In genomic region chr9:40699194-40699593, GRCm38 (mm10) we compare ENCODE assay signal across 28 mouse cellular contexts. TPM values are rescaled to one million over a fixed set of nuclear protein-coding genes. Genes with fewer than 3 reads are reported as not detected.
DNase-seq lines count a peak whose midpoint lies in the region; ATAC-seq and TF ChIP-seq lines count a peak whose summit lies in the region.
"Had no signal": no experiment of that assay in that cellular context is flagged by ENCODE, and none has a peak within 500 bp of the region (broad histone marks: within the 10 kb centered on the region; RNA-seq: fewer than 3 reads in every experiment).

No protein-coding gene starts in this region.

- intact Hi-C loops in gastrocnemius, adult 2 months (cut with DNase I): no loop called here
- intact Hi-C loops in gastrocnemius, postnatal 14 days (cut with DNase I; ENCODE audit: low total_unique reads): no loop called here

- H3K4me3 ChIP-seq in gastrocnemius, adult 2 months: no peak overlapping the region
- H3K4me3 ChIP-seq in kidney, embryonic 16.5 days (ENCODE audit: low read length): no peak overlapping the region
- H3K4me3 ChIP-seq: embryonic facial prominence, embryonic 12.5 days; forebrain, embryonic 12.5 days; heart, embryonic 13.5 days; hindbrain, embryonic 15.5 days had no signal

- WGBS in kidney, embryonic 16.5 days: 57% methylated on average over 3 of the region's 3 CpGs

- 0 out of 2 replicates have a peak, but pooled peaks have one; percentile 42 for ATAC-seq in kidney, embryonic 16.5 days (ENCODE audit: low FRiP score, low TSS enrichment)
- ATAC-seq: forebrain, embryonic 16.5 days had no signal

- H3K36me3 ChIP-seq in kidney, embryonic 16.5 days (ENCODE audit: insufficient read depth, low read length): no peaks in the 10 kb centered on the region
- H3K36me3 ChIP-seq: forebrain, embryonic 12.5 days; heart, embryonic 13.5 days; hindbrain, embryonic 15.5 days had no signal

- no peak for TF ChIP-seq CTCF in gastrocnemius, adult 2 months (IDR thresholded peaks at IDR 0.05)

- peaks cover 7% of the 10 kb centered on the region for H3K4me1 ChIP-seq in kidney, embryonic 16.5 days (ENCODE audit: insufficient read depth, low read length)

- no peak overlapping the region for H3K4me2 ChIP-seq in kidney, embryonic 16.5 days (replicated peaks; ENCODE audit: low read depth, low read length)
- H3K4me2 ChIP-seq: embryonic facial prominence, embryonic 12.5 days; forebrain, embryonic 12.5 days; heart, embryonic 13.5 days; hindbrain, embryonic 15.5 days had no signal

- no peaks in the 10 kb centered on the region for H3K27me3 ChIP-seq in kidney, embryonic 16.5 days (ENCODE audit: insufficient read depth, low read length)
- H3K27me3 ChIP-seq: embryonic facial prominence, embryonic 12.5 days; forebrain, embryonic 12.5 days; heart, embryonic 13.5 days; hindbrain, embryonic 15.5 days had no signal

- no peak overlapping the region for H3K9ac ChIP-seq in kidney, embryonic 16.5 days (replicated peaks; ENCODE audit: low read length)
- H3K9ac ChIP-seq: embryonic facial prominence, embryonic 12.5 days; forebrain, embryonic 12.5 days; heart, embryonic 13.5 days; hindbrain, embryonic 15.5 days had no signal

- no peak overlapping the region for H3K27ac ChIP-seq in gastrocnemius, adult 2 months
- no peak overlapping the region for H3K27ac ChIP-seq in kidney, embryonic 16.5 days (ENCODE audit: low read length)
- H3K27ac ChIP-seq: embryonic facial prominence, embryonic 12.5 days; forebrain, embryonic 12.5 days; heart, embryonic 13.5 days; hindbrain, embryonic 15.5 days had no signal

- peak; percentile 43 for DNase-seq in gastrocnemius, adult 2 months
- no peak for DNase-seq in gastrocnemius, postnatal 14 days
- no peak for DNase-seq in kidney, adult 8-10 months
- peak; percentile 66 for DNase-seq in layer of hippocampus, adult 9-11 months
- no peak for DNase-seq in layer of hippocampus, postnatal 14 days (ENCODE audit: low spot score in 2 of 2)
- DNase-seq in layer of hippocampus, postnatal 36 days: peak; percentile 28 to 33
- no peak for DNase-seq in cerebellum, adult 11 months
- DNase-seq: adrenal gland, postnatal 10 days; cerebellum, adult 11-12 months; cerebellum, adult 9-10 months; cerebellum, postnatal 25 days; heart, postnatal 36 days had no signal

- no peaks in the 10 kb centered on the region for H3K9me3 ChIP-seq in kidney, embryonic 16.5 days (ENCODE audit: low read length)
- H3K9me3 ChIP-seq: embryonic facial prominence, embryonic 12.5 days; forebrain, embryonic 12.5 days; heart, embryonic 13.5 days; hindbrain, embryonic 15.5 days had no signal

RNA-seq across cellular contexts. Expression of gene Clmp, which starts 13.4 kb away (rescaled TPM):
- 1 to 10 TPM; 3.7 to 5.2 TPM for total RNA-seq in gastrocnemius, adult 2 months (2021)
- total RNA-seq in gastrocnemius, postnatal 14 days (2021): 1 to 10 TPM; 7.5 to 8.2 TPM
- polyA plus RNA-seq in kidney, embryonic 16.5 days (2015; fragmentation: Nextera tagmentation; extraction: Ambion mirVana): 28.0 and 31.3 TPM in 2 replicates
- 10 to 100 TPM; 36.1 to 39.2 TPM for total RNA-seq in layer of hippocampus, postnatal 14 days (2021)
- total RNA-seq in layer of hippocampus, postnatal 36 days (2021): 10 to 100 TPM; 24.6 to 33.8 TPM
- total RNA-seq: MEL had no signal

RNA-seq across cellular contexts. Expression of gene Gm21915, which starts 28.8 kb away (rescaled TPM):
- total RNA-seq in gastrocnemius, adult 2 months (2021): not detected
- total RNA-seq in gastrocnemius, postnatal 14 days (2021): not detected
- not detected in 2 replicates for polyA plus RNA-seq in kidney, embryonic 16.5 days (2015; fragmentation: Nextera tagmentation; extraction: Ambion mirVana)
- total RNA-seq in layer of hippocampus, postnatal 14 days (2021): not detected
- total RNA-seq in layer of hippocampus, postnatal 36 days (2021): not detected
- total RNA-seq: adrenal gland, postnatal 10 days; adrenal gland, postnatal 4 days; gastrocnemius, postnatal 4 days; heart, adult 8-10 months; heart, postnatal 36 days; MEL had no signal
- polyA plus RNA-seq: brain, embryonic 14.5 days; C2C12; cortical plate, adult 2 months; embryonic facial prominence, embryonic 12.5 days; forebrain, embryonic 12.5 days; forebrain, embryonic 16.5 days; frontal cortex, adult 2 months; heart, embryonic 13.5 days; heart, postnatal 0 days; hindbrain, embryonic 11.5 days; hindbrain, embryonic 15.5 days had no signal

Comparison
In these comparisons a context has a peak if more than half of its experiments do, and no peak if none do; other contexts are left out.
1. DNase-seq: peak in gastrocnemius, adult 2 months (single experiment), layer of hippocampus, adult 9-11 months (single experiment) and layer of hippocampus, postnatal 36 days (2 of 2); none in gastrocnemius, postnatal 14 days (single experiment), kidney, adult 8-10 months (0 of 2), layer of hippocampus, postnatal 14 days (0 of 2) and cerebellum, adult 11 months (single experiment).